ENCODE assay signal across 13 mouse cellular contexts in the genomic region with DNA sequence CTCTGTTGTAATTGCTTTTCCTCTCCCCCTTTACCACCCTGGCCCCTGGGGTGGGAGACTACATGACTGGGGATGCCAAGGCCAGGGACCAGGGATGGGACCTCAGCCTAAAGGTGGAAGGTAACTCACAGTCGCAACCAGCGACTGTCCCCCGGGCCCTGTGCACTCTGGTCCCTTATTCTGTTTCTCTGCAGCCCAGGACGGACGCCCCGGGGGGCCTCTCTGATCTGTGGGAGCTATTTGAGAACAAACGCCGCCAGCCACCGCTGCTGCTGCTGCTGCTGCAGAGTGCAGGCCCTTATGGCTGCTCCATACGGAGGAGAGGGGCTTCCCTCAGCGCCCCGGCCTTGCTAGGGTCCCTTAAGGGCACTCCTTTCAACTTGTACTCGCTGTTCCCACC. TPM values are rescaled to one million over a fixed set of nuclear protein-coding genes. Genes with fewer than 3 reads are reported as not detected.
DNase-seq lines count a peak whose midpoint lies in the region; ATAC-seq and TF ChIP-seq lines count a peak whose summit lies in the region.
"Had no signal": no experiment of that assay in that cellular context is flagged by ENCODE, and none has a peak within 500 bp of the region (broad histone marks: within the 10 kb centered on the region; RNA-seq: fewer than 3 reads in every experiment).

No protein-coding gene starts in this region.

- 0 out of 2 replicates have a peak overlapping the region, but pooled peaks have one; percentile 0 for H3K4me2 ChIP-seq in heart, embryonic 14.5 days (ENCODE audit: low read length)
- H3K4me2 ChIP-seq in embryonic facial prominence, embryonic 12.5 days (replicated peaks), result peak overlapping the region; percentile 34
- H3K4me2 ChIP-seq in hindbrain, embryonic 15.5 days, result peak overlapping the region; percentile 26; the same call in 1 of the 2 replicates
- H3K4me2 ChIP-seq in midbrain, postnatal 0 days (ENCODE audit: low read depth, low read length, poor library complexity, severe bottlenecking), result peak overlapping the region; percentile 16
- H3K4me2 ChIP-seq: liver, embryonic 15.5 days; stomach, embryonic 15.5 days had no signal

- H3K4me3 ChIP-seq in heart, embryonic 14.5 days (ENCODE audit: control insufficient read depth in 1 of 2, insufficient read depth in 1 of 2, low read depth in 1 of 2, low read length in 2 of 2), result no peak overlapping the region
- H3K4me3 ChIP-seq in embryonic facial prominence, embryonic 12.5 days, result peak overlapping the region; percentile 4
- H3K4me3 ChIP-seq in hindbrain, embryonic 15.5 days, result no peak overlapping the region
- H3K4me3 ChIP-seq in midbrain, postnatal 0 days (ENCODE audit: low read depth, low read length), result no peak overlapping the region
- H3K4me3 ChIP-seq: liver, embryonic 15.5 days; stomach, embryonic 15.5 days had no signal

- TF ChIP-seq CTCF in midbrain, postnatal 0 days (IDR thresholded peaks at IDR 0.05), result no peak

- H3K4me1 ChIP-seq in heart, embryonic 14.5 days (ENCODE audit: control insufficient read depth in 2 of 2, insufficient read depth in 2 of 2, low read length in 2 of 2), result peaks cover 3 to 9% of the 10 kb centered on the region in 2 experiments; a peak in 1 of 4 replicates
- peaks cover 28% of the 10 kb centered on the region for H3K4me1 ChIP-seq in embryonic facial prominence, embryonic 12.5 days
- H3K4me1 ChIP-seq in hindbrain, embryonic 15.5 days (replicated peaks), result peaks cover 27% of the 10 kb centered on the region
- peaks cover 10% of the 10 kb centered on the region; the same call in 1 of the 2 replicates for H3K4me1 ChIP-seq in midbrain, postnatal 0 days (ENCODE audit: insufficient read depth, low read length)
- H3K4me1 ChIP-seq: liver, embryonic 15.5 days had no signal

- 2% methylated on average over 13 of the region's 13 CpGs for WGBS in heart, embryonic 14.5 days
- WGBS in embryonic facial prominence, embryonic 12.5 days, result 2% methylated on average over 13 of the region's 13 CpGs
- 2% methylated on average over 13 of the region's 13 CpGs for WGBS in hindbrain, embryonic 15.5 days
- WGBS in midbrain, postnatal 0 days, result 2% methylated on average over 13 of the region's 13 CpGs

- H3K9ac ChIP-seq in heart, embryonic 14.5 days (ENCODE audit: low read length), result no peak overlapping the region
- H3K9ac ChIP-seq in embryonic facial prominence, embryonic 12.5 days, result no peak overlapping the region
- H3K9ac ChIP-seq in hindbrain, embryonic 15.5 days, result no peak overlapping the region
- H3K9ac ChIP-seq in midbrain, postnatal 0 days (replicated peaks; ENCODE audit: low read length, poor library complexity, severe bottlenecking), result 0 out of 2 replicates have a peak overlapping the region, but pooled peaks have one; percentile 4
- H3K9ac ChIP-seq: liver, embryonic 15.5 days; stomach, embryonic 15.5 days had no signal

- no peak overlapping the region for H3K27ac ChIP-seq in heart, embryonic 14.5 days (replicated peaks in 1 of 2; ENCODE audit: control insufficient read depth in 1 of 2, insufficient read depth in 1 of 2, low read depth in 2 of 2, low read length in 2 of 2)
- H3K27ac ChIP-seq in embryonic facial prominence, embryonic 12.5 days, result no peak overlapping the region
- H3K27ac ChIP-seq in hindbrain, embryonic 15.5 days (replicated peaks), result no peak overlapping the region
- no peak overlapping the region for H3K27ac ChIP-seq in midbrain, postnatal 0 days (ENCODE audit: low read depth, low read length)
- H3K27ac ChIP-seq: liver, embryonic 15.5 days; stomach, embryonic 15.5 days had no signal

- DNase-seq in heart, adult 8-10 months (ENCODE audit: low spot score), result no peak
- DNase-seq in midbrain, postnatal 0 days (ENCODE audit: low spot score), result no peak
- no peak for DNase-seq in lung, postnatal 10 days
- no peak for DNase-seq in frontal cortex, postnatal 25 days (ENCODE audit: low spot score in 2 of 2)
- DNase-seq: heart, postnatal 36 days had no signal

- H3K27me3 ChIP-seq in heart, embryonic 14.5 days (ENCODE audit: control insufficient read depth, insufficient read depth, low read length), result peaks cover 80% of the 10 kb centered on the region
- peaks cover 72% of the 10 kb centered on the region for H3K27me3 ChIP-seq in embryonic facial prominence, embryonic 12.5 days
- peaks cover 90% of the 10 kb centered on the region for H3K27me3 ChIP-seq in hindbrain, embryonic 15.5 days
- peaks cover 55% of the 10 kb centered on the region for H3K27me3 ChIP-seq in midbrain, postnatal 0 days (ENCODE audit: insufficient read depth, low read length)

- no peak for ATAC-seq in heart, embryonic 14.5 days (ENCODE audit: insufficient number of reproducible peaks, insufficient read depth, low FRiP score, low read depth)
- ATAC-seq in embryonic facial prominence, embryonic 12.5 days (ENCODE audit: insufficient number of reproducible peaks, insufficient read depth, low FRiP score, low TSS enrichment), result no peak
- no peak; the same call in 1 of the 2 replicates for ATAC-seq in hindbrain, embryonic 15.5 days (ENCODE audit: low FRiP score, low read depth)
- no peak for ATAC-seq in midbrain, postnatal 0 days (ENCODE audit: low FRiP score)
- no peak for ATAC-seq in megakaryocyte progenitor cell, adult 5-6 weeks (replicated peaks; ENCODE audit: poor library complexity)

- no peaks in the 10 kb centered on the region for H3K36me3 ChIP-seq in heart, embryonic 14.5 days (ENCODE audit: control insufficient read depth, insufficient read depth, low read length)
- H3K36me3 ChIP-seq in embryonic facial prominence, embryonic 12.5 days, result no peaks in the 10 kb centered on the region
- no peaks in the 10 kb centered on the region for H3K36me3 ChIP-seq in hindbrain, embryonic 15.5 days
- H3K36me3 ChIP-seq in midbrain, postnatal 0 days (ENCODE audit: insufficient read depth, low read length), result no peaks in the 10 kb centered on the region
- H3K36me3 ChIP-seq: liver, embryonic 15.5 days; stomach, embryonic 15.5 days had no signal

- no peaks in the 10 kb centered on the region for H3K9me3 ChIP-seq in heart, embryonic 14.5 days (ENCODE audit: control insufficient read depth, low read length)
- no peaks in the 10 kb centered on the region for H3K9me3 ChIP-seq in embryonic facial prominence, embryonic 12.5 days
- no peaks in the 10 kb centered on the region for H3K9me3 ChIP-seq in hindbrain, embryonic 15.5 days
- H3K9me3 ChIP-seq in midbrain, postnatal 0 days (ENCODE audit: low read length), result no peaks in the 10 kb centered on the region
- H3K9me3 ChIP-seq: liver, embryonic 15.5 days; stomach, embryonic 15.5 days had no signal

RNA-seq across cellular contexts. Expression of a gene that starts 12.7 kb away (rescaled TPM):
- not detected in 2 replicates for polyA plus RNA-seq in heart, embryonic 14.5 days (2014; fragmentation: Nextera tagmentation; extraction: Ambion mirVana)
- not detected for total RNA-seq in heart, adult 8-10 months (2022)
- polyA plus RNA-seq in embryonic facial prominence, embryonic 12.5 days (2016; fragmentation: Nextera tagmentation; extraction: Ambion mirVana), result 20.6 and 23.7 TPM in 2 replicates
- 0.57 and 0.85 TPM in 2 replicates for polyA plus RNA-seq in hindbrain, embryonic 15.5 days (2015; fragmentation: Nextera tagmentation; extraction: Ambion mirVana)
- total RNA-seq in midbrain, postnatal 0 days (2014; rRNA removed), result 6.1 and 6.6 TPM in 2 replicates
- polyA plus RNA-seq in midbrain, postnatal 0 days (2015; fragmentation: Nextera tagmentation; extraction: Ambion mirVana), result 10.3 and 10.5 TPM in 2 replicates
- not detected in 2 replicates for total RNA-seq in megakaryocyte progenitor cell, adult 5-6 weeks (2015)
- total RNA-seq in megakaryocyte progenitor cell, adult 5-6 weeks (2017), result not detected in 2 replicates
- total RNA-seq: heart, postnatal 36 days; megakaryocyte-erythroid progenitor cell, adult 5-6 weeks had no signal
- polyA plus RNA-seq: C2C12 had no signal
